In genomic region chr17:48454190-48454589, GRCm38 (mm10) we compare ENCODE assay signal across 14 mouse cellular contexts. TPM values are rescaled to one million over a fixed set of nuclear protein-coding genes. Genes with fewer than 3 reads are reported as not detected.
DNase-seq lines count a peak whose midpoint lies in the region; ATAC-seq and TF ChIP-seq lines count a peak whose summit lies in the region.
"Had no signal": no experiment of that assay in that cellular context is flagged by ENCODE, and none has a peak within 500 bp of the region (broad histone marks: within the 10 kb centered on the region; RNA-seq: fewer than 3 reads in every experiment).

No protein-coding gene starts in this region.

- no peaks in the 10 kb centered on the region for H3K36me3 ChIP-seq in kidney, embryonic 15.5 days
- no peaks in the 10 kb centered on the region for H3K36me3 ChIP-seq in kidney, adult 2 months (ENCODE audit: control insufficient read depth, insufficient read depth, low read length)
- H3K36me3 ChIP-seq in MEL (ENCODE audit: control insufficient read depth in 1 of 2, insufficient read depth in 2 of 2, low read length in 2 of 2), result peaks cover 0 to 28% of the 10 kb centered on the region in 2 experiments; a peak in 2 of 4 replicates
- no peaks in the 10 kb centered on the region for H3K36me3 ChIP-seq in intestine, embryonic 16.5 days (ENCODE audit: control insufficient read depth, insufficient read depth, low read length)
- H3K36me3 ChIP-seq in stomach, embryonic 16.5 days (ENCODE audit: control insufficient read depth, insufficient read depth, low read length), result no peaks in the 10 kb centered on the region
- H3K36me3 ChIP-seq: neural tube, embryonic 13.5 days had no signal

- no peak for TF ChIP-seq EP300 in MEL (IDR thresholded peaks at IDR 0.05; ENCODE audit: low read depth in 1 of 2, low read length in 2 of 2)

- no peak overlapping the region for H3K4me3 ChIP-seq in kidney, embryonic 15.5 days (replicated peaks)
- no peak overlapping the region for H3K4me3 ChIP-seq in kidney, adult 2 months (ENCODE audit: insufficient read depth, low read depth, low read length)
- peak overlapping the region; percentile 69 to 75 for H3K4me3 ChIP-seq in MEL (ENCODE audit: control insufficient read depth in 1 of 2, insufficient read depth in 1 of 2, low read depth in 2 of 2, low read length in 2 of 2)
- peak overlapping the region; percentile 54 for H3K4me3 ChIP-seq in intestine, embryonic 16.5 days (ENCODE audit: low read length)
- peak overlapping the region; percentile 30 for H3K4me3 ChIP-seq in stomach, embryonic 16.5 days (replicated peaks; ENCODE audit: low read length)
- no peak overlapping the region for H3K4me3 ChIP-seq in left cerebral cortex, adult 2 months
- H3K4me3 ChIP-seq: neural tube, embryonic 13.5 days had no signal

- H3K4me1 ChIP-seq in kidney, embryonic 15.5 days, result peaks cover 23% of the 10 kb centered on the region
- no peaks in the 10 kb centered on the region for H3K4me1 ChIP-seq in kidney, adult 2 months (ENCODE audit: control insufficient read depth, insufficient read depth, low read length)
- H3K4me1 ChIP-seq in MEL (ENCODE audit: control insufficient read depth in 1 of 2, insufficient read depth in 2 of 2, low read length in 2 of 2), result peaks cover 2 to 51% of the 10 kb centered on the region in 2 experiments; a peak in 3 of 4 replicates
- peaks cover 16% of the 10 kb centered on the region for H3K4me1 ChIP-seq in intestine, embryonic 16.5 days (ENCODE audit: control insufficient read depth, insufficient read depth, low read length)
- H3K4me1 ChIP-seq in stomach, embryonic 16.5 days (ENCODE audit: control insufficient read depth, insufficient read depth, low read length), result peaks cover 4% of the 10 kb centered on the region; the same call in 1 of the 2 replicates

- H3K79me2 ChIP-seq in MEL (ENCODE audit: control insufficient read depth, insufficient read depth, low read length, poor library complexity), result no peaks in the 10 kb centered on the region; the same call in none of the 2 replicates

- no peak for DNase-seq in kidney, adult 2 months
- DNase-seq in MEL (ENCODE audit: low read depth, low spot score), result peak; percentile 75
- DNase-seq in gastrocnemius, postnatal 14 days, result no peak
- DNase-seq in left cerebral cortex, adult 2 months (ENCODE audit: extremely low spot score in 1 of 2, low spot score in 2 of 2), result no peak
- DNase-seq: layer of hippocampus, adult 9-11 months had no signal

- WGBS in kidney, embryonic 15.5 days, result 63% methylated on average over 7 of the region's 7 CpGs
- WGBS in kidney, adult 2 months, result 77% methylated on average over 7 of the region's 7 CpGs
- WGBS in intestine, embryonic 16.5 days, result 42% methylated on average over 7 of the region's 7 CpGs
- WGBS in stomach, embryonic 16.5 days, result 49% methylated on average over 7 of the region's 7 CpGs

- no peaks in the 10 kb centered on the region for H3K27me3 ChIP-seq in kidney, embryonic 15.5 days
- no peaks in the 10 kb centered on the region for H3K27me3 ChIP-seq in kidney, adult 2 months (replicated peaks; ENCODE audit: control insufficient read depth, insufficient read depth, low read length)
- no peaks in the 10 kb centered on the region for H3K27me3 ChIP-seq in MEL (ENCODE audit: control insufficient read depth in 1 of 2, insufficient read depth in 2 of 2, low read length in 2 of 2)
- no peaks in the 10 kb centered on the region for H3K27me3 ChIP-seq in intestine, embryonic 16.5 days (replicated peaks; ENCODE audit: control insufficient read depth, insufficient read depth, low read length)
- no peaks in the 10 kb centered on the region for H3K27me3 ChIP-seq in stomach, embryonic 16.5 days (ENCODE audit: control insufficient read depth, insufficient read depth, low read length)
- H3K27me3 ChIP-seq: neural tube, embryonic 13.5 days had no signal

- H3K4me2 ChIP-seq in kidney, embryonic 15.5 days, result 0 out of 2 replicates have a peak overlapping the region, but pooled peaks have one; percentile 20
- peak overlapping the region; percentile 44 for H3K4me2 ChIP-seq in intestine, embryonic 16.5 days (ENCODE audit: low read depth, low read length)
- peak overlapping the region; percentile 42 for H3K4me2 ChIP-seq in stomach, embryonic 16.5 days (ENCODE audit: low read depth, low read length)
- H3K4me2 ChIP-seq: hindbrain, embryonic 14.5 days; neural tube, embryonic 13.5 days had no signal

- intact Hi-C loops in gastrocnemius, postnatal 14 days (cut with DNase I; ENCODE audit: low total_unique reads), result no loop called here
- intact Hi-C loops in left cerebral cortex, adult 2 months (cut with DNase I), result no loop called here

- no peak overlapping the region for H3K9ac ChIP-seq in kidney, embryonic 15.5 days
- H3K9ac ChIP-seq in MEL (ENCODE audit: control insufficient read depth, low read depth, low read length, poor library complexity, severe bottlenecking), result peak overlapping the region; percentile 75
- H3K9ac ChIP-seq in intestine, embryonic 16.5 days (ENCODE audit: low read depth, low read length), result peak overlapping the region; percentile 68
- peak overlapping the region; percentile 55; the same call in 1 of the 2 replicates for H3K9ac ChIP-seq in stomach, embryonic 16.5 days (ENCODE audit: low read length)
- H3K9ac ChIP-seq: hindbrain, embryonic 14.5 days; neural tube, embryonic 13.5 days had no signal

- H3K27ac ChIP-seq in kidney, embryonic 15.5 days, result no peak overlapping the region
- no peak overlapping the region for H3K27ac ChIP-seq in kidney, adult 2 months (ENCODE audit: insufficient read depth, low read depth, low read length)
- peak overlapping the region; percentile 47 for H3K27ac ChIP-seq in MEL (ENCODE audit: control insufficient read depth, low read depth, low read length)
- H3K27ac ChIP-seq in intestine, embryonic 16.5 days (ENCODE audit: low read length), result peak overlapping the region; percentile 94
- peak overlapping the region; percentile 46 for H3K27ac ChIP-seq in stomach, embryonic 16.5 days (ENCODE audit: low read length)
- no peak overlapping the region for H3K27ac ChIP-seq in left cerebral cortex, adult 2 months
- H3K27ac ChIP-seq: hindbrain, embryonic 14.5 days; neural tube, embryonic 13.5 days had no signal

- no peak for TF ChIP-seq CTCF in kidney, adult 2 months (conservative IDR thresholded peaks at IDR 0.05; ENCODE audit: insufficient read depth, insufficient read length, low read depth, low read length)
- no peak for TF ChIP-seq CTCF in MEL (IDR thresholded peaks at IDR 0.05 in 2 of 3, conservative IDR thresholded peaks at IDR 0.05 in 1 of 3; ENCODE audit: control insufficient read depth in 1 of 3, insufficient read depth in 1 of 3, low read depth in 2 of 3, low read length in 3 of 3, poor library complexity in 1 of 3, severe bottlenecking in 1 of 3)
- no peak for TF ChIP-seq CTCF in left cerebral cortex, adult 2 months (IDR thresholded peaks at IDR 0.05)

- H3K9me3 ChIP-seq in kidney, embryonic 15.5 days (replicated peaks), result no peaks in the 10 kb centered on the region
- no peaks in the 10 kb centered on the region for H3K9me3 ChIP-seq in MEL (replicated peaks; ENCODE audit: insufficient read depth, low read length)
- no peaks in the 10 kb centered on the region for H3K9me3 ChIP-seq in intestine, embryonic 16.5 days (ENCODE audit: control insufficient read depth, low read length)
- no peaks in the 10 kb centered on the region for H3K9me3 ChIP-seq in stomach, embryonic 16.5 days (replicated peaks; ENCODE audit: control insufficient read depth, low read length)
- H3K9me3 ChIP-seq: neural tube, embryonic 13.5 days had no signal

- TF ChIP-seq RAD21 in MEL (IDR thresholded peaks at IDR 0.05; ENCODE audit: low read depth, low read length), result no peak

- no peak for TF ChIP-seq POLR2A in kidney, adult 2 months (IDR thresholded peaks at IDR 0.05; ENCODE audit: low read depth, low read length)
- TF ChIP-seq POLR2A in MEL (IDR thresholded peaks at IDR 0.05; ENCODE audit: control insufficient read depth in 1 of 2, insufficient read depth in 1 of 2, low read depth in 1 of 2, low read length in 2 of 2, poor library complexity in 1 of 2), result no peak

- no peak for ATAC-seq in kidney, embryonic 15.5 days (replicated peaks; ENCODE audit: low FRiP score)
- ATAC-seq in intestine, embryonic 16.5 days, result peak; percentile 3; the same call in 1 of the 2 replicates
- ATAC-seq in stomach, embryonic 16.5 days (ENCODE audit: insufficient read depth, low FRiP score), result no peak
- ATAC-seq: CD4-positive, CD25-positive, alpha-beta regulatory T cell, adult 4 months; midbrain, embryonic 16.5 days had no signal

RNA-seq across cellular contexts. Expression of gene Unc5cl, which starts 0.5 kb away (rescaled TPM):
- 5.6 and 5.7 TPM in 2 replicates for polyA plus RNA-seq in kidney, embryonic 15.5 days (2015; fragmentation: Nextera tagmentation; extraction: Ambion mirVana)
- polyA plus RNA-seq in kidney, adult 2 months (2012; rRNA removed), result 0.26 and 0.58 TPM in 2 replicates
- 3.8 and 4.7 TPM in 2 replicates for total RNA-seq in MEL (2012; rRNA removed)
- 1 to 10 TPM in 1 of 2 experiments, not detected in 1; 7.7 TPM for polyA plus RNA-seq in MEL (2012; ENCODE audit: insufficient read depth in 1 of 2, insufficient read length in 2 of 2, low read depth in 1 of 2, low replicate concordance in 2 of 2, missing spikeins in 1 of 2)
- 47.2 and 49.3 TPM in 2 replicates for polyA plus RNA-seq in intestine, embryonic 16.5 days (2015; fragmentation: Nextera tagmentation; extraction: Ambion mirVana)
- 13.7 and 13.8 TPM in 2 replicates for polyA plus RNA-seq in stomach, embryonic 16.5 days (2015; fragmentation: Nextera tagmentation; extraction: Ambion mirVana)
- not detected for total RNA-seq in gastrocnemius, postnatal 14 days (2021)
- total RNA-seq in left cerebral cortex, adult 2 months (2021), result under 1 TPM in 1 of 2 experiments, not detected in 1; 0.30 TPM

RNA-seq across cellular contexts. Expression of gene Tspo2, which starts 2.9 kb away (rescaled TPM):
- polyA plus RNA-seq in kidney, embryonic 15.5 days (2015; fragmentation: Nextera tagmentation; extraction: Ambion mirVana), result 2.4 and 4.1 TPM in 2 replicates
- 0.41 and 0.53 TPM in 2 replicates for polyA plus RNA-seq in kidney, adult 2 months (2012; rRNA removed)
- 3.7 and 4.9 TPM in 2 replicates for total RNA-seq in MEL (2012; rRNA removed)
- 10 to 100 TPM in 1 of 2 experiments, not detected in 1; 14.6 TPM for polyA plus RNA-seq in MEL (2012; ENCODE audit: insufficient read depth in 1 of 2, insufficient read length in 2 of 2, low read depth in 1 of 2, low replicate concordance in 2 of 2, missing spikeins in 1 of 2)
- 4.5 and 4.7 TPM in 2 replicates for polyA plus RNA-seq in intestine, embryonic 16.5 days (2015; fragmentation: Nextera tagmentation; extraction: Ambion mirVana)
- 8.1 and 8.5 TPM in 2 replicates for polyA plus RNA-seq in stomach, embryonic 16.5 days (2015; fragmentation: Nextera tagmentation; extraction: Ambion mirVana)
- under 1 TPM; 0.44 to 0.72 TPM for total RNA-seq in gastrocnemius, postnatal 14 days (2021)
- total RNA-seq in left cerebral cortex, adult 2 months (2021), result not detected
- polyA plus RNA-seq: CD4-positive, CD25-positive, alpha-beta regulatory T cell, adult 4 months had no signal

RNA-seq across cellular contexts. Expression of gene Apobec2, which starts 21.5 kb away (rescaled TPM):
- 4.2 and 6.9 TPM in 2 replicates for polyA plus RNA-seq in kidney, embryonic 15.5 days (2015; fragmentation: Nextera tagmentation; extraction: Ambion mirVana)
- polyA plus RNA-seq in kidney, adult 2 months (2012; rRNA removed), result 2.0 and 6.0 TPM in 2 replicates
- 0.19 and 0.23 TPM in 2 replicates for total RNA-seq in MEL (2012; rRNA removed)
- polyA plus RNA-seq in MEL (2012; ENCODE audit: insufficient read depth in 1 of 2, insufficient read length in 2 of 2, low read depth in 1 of 2, low replicate concordance in 2 of 2, missing spikeins in 1 of 2), result under 1 TPM in 1 of 2 experiments, not detected in 1; 0.42 TPM
- 4.6 and 5.4 TPM in 2 replicates for polyA plus RNA-seq in intestine, embryonic 16.5 days (2015; fragmentation: Nextera tagmentation; extraction: Ambion mirVana)
- polyA plus RNA-seq in stomach, embryonic 16.5 days (2015; fragmentation: Nextera tagmentation; extraction: Ambion mirVana), result 5.6 and 31.0 TPM in 2 replicates
- total RNA-seq in gastrocnemius, postnatal 14 days (2021), result 100 to 1,000 TPM; 589 to 629 TPM
- not detected for total RNA-seq in left cerebral cortex, adult 2 months (2021)
- total RNA-seq: granulocyte monocyte progenitor cell, adult 5-6 weeks; megakaryocyte progenitor cell, adult 5-6 weeks had no signal

RNA-seq across cellular contexts. Expression of gene Oard1, which starts 44.4 kb away (rescaled TPM):
- 72.4 and 74.9 TPM in 2 replicates for polyA plus RNA-seq in kidney, embryonic 15.5 days (2015; fragmentation: Nextera tagmentation; extraction: Ambion mirVana)
- polyA plus RNA-seq in kidney, adult 2 months (2012; rRNA removed), result 18.2 and 25.8 TPM in 2 replicates
- 21.2 and 21.5 TPM in 2 replicates for total RNA-seq in MEL (2012; rRNA removed)
- 10 to 100 TPM in 1 of 2 experiments, not detected in 1; 24.4 TPM for polyA plus RNA-seq in MEL (2012; ENCODE audit: insufficient read depth in 1 of 2, insufficient read length in 2 of 2, low read depth in 1 of 2, low replicate concordance in 2 of 2, missing spikeins in 1 of 2)
- 62.7 and 70.6 TPM in 2 replicates for polyA plus RNA-seq in intestine, embryonic 16.5 days (2015; fragmentation: Nextera tagmentation; extraction: Ambion mirVana)
- polyA plus RNA-seq in stomach, embryonic 16.5 days (2015; fragmentation: Nextera tagmentation; extraction: Ambion mirVana), result 54.4 and 54.5 TPM in 2 replicates
- 1 to 10 TPM; 7.4 to 8.3 TPM for total RNA-seq in gastrocnemius, postnatal 14 days (2021)
- 10 to 100 TPM; 10.0 to 10.4 TPM for total RNA-seq in left cerebral cortex, adult 2 months (2021)

RNA-seq across cellular contexts. Expression of gene Nfya, which starts 44.5 kb away (rescaled TPM):
- 15.8 and 17.8 TPM in 2 replicates for polyA plus RNA-seq in kidney, embryonic 15.5 days (2015; fragmentation: Nextera tagmentation; extraction: Ambion mirVana)
- polyA plus RNA-seq in kidney, adult 2 months (2012; rRNA removed), result 45.8 and 46.2 TPM in 2 replicates
- total RNA-seq in MEL (2012; rRNA removed), result 48.1 and 56.9 TPM in 2 replicates
- 10 to 100 TPM in 1 of 2 experiments, not detected in 1; 97.8 TPM for polyA plus RNA-seq in MEL (2012; ENCODE audit: insufficient read depth in 1 of 2, insufficient read length in 2 of 2, low read depth in 1 of 2, low replicate concordance in 2 of 2, missing spikeins in 1 of 2)
- 9.3 and 10.8 TPM in 2 replicates for polyA plus RNA-seq in intestine, embryonic 16.5 days (2015; fragmentation: Nextera tagmentation; extraction: Ambion mirVana)
- polyA plus RNA-seq in stomach, embryonic 16.5 days (2015; fragmentation: Nextera tagmentation; extraction: Ambion mirVana), result 11.3 and 12.4 TPM in 2 replicates
- total RNA-seq in gastrocnemius, postnatal 14 days (2021), result 1 to 10 TPM; 9.1 to 9.3 TPM
- total RNA-seq in left cerebral cortex, adult 2 months (2021), result 10 to 100 TPM; 24.3 to 24.9 TPM

Comparison
In these comparisons a context has a peak if more than half of its experiments do, and no peak if none do; other contexts are left out.
1. H3K27ac ChIP-seq: peak in MEL (single experiment), intestine, embryonic 16.5 days (single experiment) and stomach, embryonic 16.5 days (single experiment); none in kidney, embryonic 15.5 days (single experiment), kidney, adult 2 months (single experiment) and left cerebral cortex, adult 2 months (single experiment).
2. H3K4me3 ChIP-seq: peak in MEL (2 of 2), intestine, embryonic 16.5 days (single experiment) and stomach, embryonic 16.5 days (single experiment); none in kidney, embryonic 15.5 days (single experiment), kidney, adult 2 months (single experiment) and left cerebral cortex, adult 2 months (single experiment).
3. Peak in every context shown above with its lines, with median percentiles within 50 percentile points of each other: H3K4me2 ChIP-seq.